Mouse (Mus musculus): Measurements from ENCODE around the gene Pias4. TPM values are rescaled to one million over a fixed set of nuclear protein-coding genes. Genes with fewer than 3 reads are reported as not detected.

Gene Pias4
- polyA plus RNA-seq, 1 experiment from 2014 or later, result 48.6 TPM

GRCm38 (mm10) chr10:81123500-81123899, 44.2 kb downstream of the Pias4 start:
- Histone ChIP-seq H3K27me3 (no peaks in the 10 kb centered on the region), H3K4me2 (no peak overlapping the region), H3K9ac (no peak overlapping the region), H3K4me3 (replicated peaks) (no peak overlapping the region), H3K9me3 (replicated peaks) (no peaks in the 10 kb centered on the region), H3K36me3 (peaks cover 62% of the 10 kb centered on the region), H3K4me1 (peaks cover 10% of the 10 kb centered on the region), H3K27ac (no peak overlapping the region)
- no peak for ATAC-seq (replicated peaks; ENCODE audit: low FRiP score)
- WGBS, result 80% methylated on average over 11 of the region's 11 CpGs

GRCm38 (mm10) chr10:81122889-81123288, 44.8 kb downstream of the Pias4 start:
- H3K36me3 ChIP-seq, result peaks cover 68% of the 10 kb centered on the region
- no peak overlapping the region for H3K4me2 ChIP-seq
- H3K4me3 ChIP-seq (replicated peaks), result no peak overlapping the region
- no peaks in the 10 kb centered on the region for H3K27me3 ChIP-seq
- no peak overlapping the region for H3K9ac ChIP-seq
- H3K4me1 ChIP-seq, result peaks cover 4% of the 10 kb centered on the region
- no peaks in the 10 kb centered on the region for H3K9me3 ChIP-seq (replicated peaks)
- WGBS, result 87% methylated on average over 2 of the region's 2 CpGs
- ATAC-seq (replicated peaks; ENCODE audit: low FRiP score), result no peak
- no peak overlapping the region for H3K27ac ChIP-seq

GRCm38 (mm10) chr10:81120650-81121049, 47.1 kb downstream of the Pias4 start:
- H3K9me3 ChIP-seq (replicated peaks), result no peaks in the 10 kb centered on the region
- no peak overlapping the region for H3K4me2 ChIP-seq
- H3K27me3 ChIP-seq, result no peaks in the 10 kb centered on the region
- no peaks in the 10 kb centered on the region for H3K4me1 ChIP-seq
- no peak for ATAC-seq (replicated peaks; ENCODE audit: low FRiP score)
- no peak overlapping the region for H3K4me3 ChIP-seq (replicated peaks)
- H3K27ac ChIP-seq, result no peak overlapping the region
- 86% methylated on average over 7 of the region's 7 CpGs for WGBS
- peaks cover 89% of the 10 kb centered on the region for H3K36me3 ChIP-seq
- no peak overlapping the region for H3K9ac ChIP-seq

- Histone ChIP-seq H3K4me3 (replicated peaks) (no peak overlapping the region), H3K4me2 (no peak overlapping the region), H3K27ac (no peak overlapping the region), H3K9ac (no peak overlapping the region), H3K9me3 (replicated peaks) (no peaks in the 10 kb centered on the region), H3K4me1 (no peaks in the 10 kb centered on the region), H3K36me3 (peaks cover 98% of the 10 kb centered on the region), H3K27me3 (no peaks in the 10 kb centered on the region)
- WGBS, result 93% methylated on average over 10 of the region's 10 CpGs
- no peak for ATAC-seq (replicated peaks; ENCODE audit: low FRiP score)
These were observed 48.1 kb downstream of the Pias4 start for GRCm38 (mm10) chr10:81119625-81120024.

- peaks cover 89% of the 10 kb centered on the region for H3K36me3 ChIP-seq
- H3K9ac ChIP-seq, result no peak overlapping the region
- no peak overlapping the region for H3K4me3 ChIP-seq (replicated peaks)
- ATAC-seq (replicated peaks; ENCODE audit: low FRiP score), result no peak
- H3K4me1 ChIP-seq, result no peaks in the 10 kb centered on the region
- H3K4me2 ChIP-seq, result no peak overlapping the region
- no peaks in the 10 kb centered on the region for H3K27me3 ChIP-seq
- WGBS, result 90% methylated on average over 6 of the region's 6 CpGs
- no peaks in the 10 kb centered on the region for H3K9me3 ChIP-seq (replicated peaks)
- no peak overlapping the region for H3K27ac ChIP-seq
These were observed 54.8 kb downstream of the Pias4 start for GRCm38 (mm10) chr10:81112946-81113345.

GRCm38 (mm10) chr10:81106113-81106721, 61.5 kb downstream of the Pias4 start:
- peak; percentile 85 for ATAC-seq (replicated peaks; ENCODE audit: low FRiP score)
- Histone ChIP-seq H3K9me3 (replicated peaks) (no peaks in the 10 kb centered on the region), H3K9ac (peak overlapping the region; percentile 99), H3K4me1 (peaks cover 33% of the 10 kb centered on the region), H3K4me2 (peak overlapping the region; percentile 83), H3K27ac (peak overlapping the region; percentile 100), H3K4me3 (replicated peaks) (peak overlapping the region; percentile 100), H3K27me3 (no peaks in the 10 kb centered on the region), H3K36me3 (peaks cover 35% of the 10 kb centered on the region)
- WGBS, result under 1% methylated on average over 35 of the region's 35 CpGs

- peaks cover 33% of the 10 kb centered on the region for H3K4me1 ChIP-seq
- WGBS, result under 1% methylated on average over 56 of the region's 56 CpGs
- peak within 1 kb of the TSS; percentile 100 for H3K4me3 ChIP-seq (replicated peaks)
- no peaks in the 10 kb centered on the region for H3K27me3 ChIP-seq
- ATAC-seq (replicated peaks; ENCODE audit: low FRiP score), result peak; percentile 93
- no peaks in the 10 kb centered on the region for H3K9me3 ChIP-seq (replicated peaks)
- peak within 1 kb of the TSS; percentile 100 for H3K27ac ChIP-seq
- H3K36me3 ChIP-seq, result peaks cover 30% of the 10 kb centered on the region
- peak within 1 kb of the TSS; percentile 83 for H3K4me2 ChIP-seq
- peak within 1 kb of the TSS; percentile 99 for H3K9ac ChIP-seq
These were observed 62.1 kb downstream of the Pias4 start, which contains the start of gene Map2k2 for GRCm38 (mm10) chr10:81105565-81106112. Map2k2 (plus strand) TSS chr10:81105915.

Small RNAs within 50 kb of the gene (microRNA-seq; reads per million reads assigned to microRNA genes)
- gene Mir5615-1 (not detected), gene Mir5615-2 (not detected)

Other genes with a start within 250 kb of the Pias4 start
- gene Lmnb2, start 249.7 kb downstream of the Pias4 start, polyA plus RNA-seq (2015; fragmentation: Nextera tagmentation; extraction: Ambion mirVana), result 55.0 and 59.3 TPM in 2 replicates
- gene Gadd45b, start 237.8 kb downstream of the Pias4 start, polyA plus RNA-seq (2015; fragmentation: Nextera tagmentation; extraction: Ambion mirVana), result 18.0 and 20.8 TPM in 2 replicates
- 5.0 and 5.6 TPM in 2 replicates for gene Gng7, start 153.0 kb downstream of the Pias4 start, polyA plus RNA-seq (2015; fragmentation: Nextera tagmentation; extraction: Ambion mirVana)
- 0.19 and 0.23 TPM in 2 replicates for gene Diras1, start 142.3 kb downstream of the Pias4 start, polyA plus RNA-seq (2015; fragmentation: Nextera tagmentation; extraction: Ambion mirVana)
- gene Slc39a3, start 130.5 kb downstream of the Pias4 start, polyA plus RNA-seq (2015; fragmentation: Nextera tagmentation; extraction: Ambion mirVana), result 13.7 and 16.3 TPM in 2 replicates
- 201 and 226 TPM in 2 replicates for gene Sgta, start 107.7 kb downstream of the Pias4 start, polyA plus RNA-seq (2015; fragmentation: Nextera tagmentation; extraction: Ambion mirVana)
- 62.5 and 67.4 TPM in 2 replicates for gene Thop1, start 97.9 kb downstream of the Pias4 start, polyA plus RNA-seq (2015; fragmentation: Nextera tagmentation; extraction: Ambion mirVana)
- gene Creb3l3, start 69.0 kb downstream of the Pias4 start, polyA plus RNA-seq (2015; fragmentation: Nextera tagmentation; extraction: Ambion mirVana), result 0.64 and 0.77 TPM in 2 replicates
- gene Map2k2, start 62.0 kb downstream of the Pias4 start, polyA plus RNA-seq (2015; fragmentation: Nextera tagmentation; extraction: Ambion mirVana), result 182 and 202 TPM in 2 replicates
- gene Zbtb7a, start 32.7 kb downstream of the Pias4 start, polyA plus RNA-seq (2015; fragmentation: Nextera tagmentation; extraction: Ambion mirVana), result 25.6 and 26.6 TPM in 2 replicates
- gene Eef2, start 8.7 kb upstream of the Pias4 start, polyA plus RNA-seq (2015; fragmentation: Nextera tagmentation; extraction: Ambion mirVana), result 563 and 597 TPM in 2 replicates
- 41.0 and 47.9 TPM in 2 replicates for gene Dapk3, start 15.1 kb upstream of the Pias4 start, polyA plus RNA-seq (2015; fragmentation: Nextera tagmentation; extraction: Ambion mirVana)
- not detected in 2 replicates for gene 4930442H23Rik, start 15.9 kb upstream of the Pias4 start, polyA plus RNA-seq (2015; fragmentation: Nextera tagmentation; extraction: Ambion mirVana)
- 0.18 TPM in 1 of 2 replicates, not detected in the other for gene Nmrk2, start 34.1 kb upstream of the Pias4 start, polyA plus RNA-seq (2015; fragmentation: Nextera tagmentation; extraction: Ambion mirVana)
- gene Atcay, start 62.9 kb upstream of the Pias4 start, polyA plus RNA-seq (2015; fragmentation: Nextera tagmentation; extraction: Ambion mirVana), result 0.28 and 0.51 TPM in 2 replicates
- gene Zfr2, start 65.2 kb upstream of the Pias4 start, polyA plus RNA-seq (2015; fragmentation: Nextera tagmentation; extraction: Ambion mirVana), result 6.8 and 7.3 TPM in 2 replicates
- 5.8 and 6.8 TPM in 2 replicates for gene Matk, start 85.0 kb upstream of the Pias4 start, polyA plus RNA-seq (2015; fragmentation: Nextera tagmentation; extraction: Ambion mirVana)
- gene Mrpl54, start 99.0 kb upstream of the Pias4 start, polyA plus RNA-seq (2015; fragmentation: Nextera tagmentation; extraction: Ambion mirVana), result 230 and 244 TPM in 2 replicates
- gene Apba3, start 99.0 kb upstream of the Pias4 start, polyA plus RNA-seq (2015; fragmentation: Nextera tagmentation; extraction: Ambion mirVana), result 59.7 and 63.4 TPM in 2 replicates
- 15.9 and 18.1 TPM in 2 replicates for gene Tjp3, start 123.7 kb upstream of the Pias4 start, polyA plus RNA-seq (2015; fragmentation: Nextera tagmentation; extraction: Ambion mirVana)
- 51.0 and 61.3 TPM in 2 replicates for gene Pip5k1c, start 125.0 kb upstream of the Pias4 start, polyA plus RNA-seq (2015; fragmentation: Nextera tagmentation; extraction: Ambion mirVana)
- gene Cactin, start 153.2 kb upstream of the Pias4 start, polyA plus RNA-seq (2015; fragmentation: Nextera tagmentation; extraction: Ambion mirVana), result 38.8 and 44.2 TPM in 2 replicates
- 14.4 and 18.3 TPM in 2 replicates for gene Tbxa2r, start 160.8 kb upstream of the Pias4 start, polyA plus RNA-seq (2015; fragmentation: Nextera tagmentation; extraction: Ambion mirVana)
- gene Gipc3, start 175.3 kb upstream of the Pias4 start, polyA plus RNA-seq (2015; fragmentation: Nextera tagmentation; extraction: Ambion mirVana), result 0.08 TPM in 1 of 2 replicates, not detected in the other
- gene Hmg20b, start 182.6 kb upstream of the Pias4 start, polyA plus RNA-seq (2015; fragmentation: Nextera tagmentation; extraction: Ambion mirVana), result 87.0 and 94.6 TPM in 2 replicates
- gene Mfsd12, start 189.6 kb upstream of the Pias4 start, polyA plus RNA-seq (2015; fragmentation: Nextera tagmentation; extraction: Ambion mirVana), result 10.3 and 11.5 TPM in 2 replicates
- gene 4930404N11Rik, start 197.9 kb upstream of the Pias4 start, polyA plus RNA-seq (2015; fragmentation: Nextera tagmentation; extraction: Ambion mirVana), result 0.62 and 1.6 TPM in 2 replicates
- 105 and 114 TPM in 2 replicates for gene Fzr1, start 210.6 kb upstream of the Pias4 start, polyA plus RNA-seq (2015; fragmentation: Nextera tagmentation; extraction: Ambion mirVana)
- gene Dohh, start 216.5 kb upstream of the Pias4 start, polyA plus RNA-seq (2015; fragmentation: Nextera tagmentation; extraction: Ambion mirVana), result 79.7 and 82.2 TPM in 2 replicates
- gene Gm48551, start 216.5 kb upstream of the Pias4 start, polyA plus RNA-seq (2015; fragmentation: Nextera tagmentation; extraction: Ambion mirVana), result 2.5 and 4.1 TPM in 2 replicates
- 1.6 and 2.1 TPM in 2 replicates for gene Gm48552, start 221.1 kb upstream of the Pias4 start, polyA plus RNA-seq (2015; fragmentation: Nextera tagmentation; extraction: Ambion mirVana)
- gene Smim24, start 225.1 kb upstream of the Pias4 start, polyA plus RNA-seq (2015; fragmentation: Nextera tagmentation; extraction: Ambion mirVana), result 26.0 and 29.4 TPM in 2 replicates